Mouse (Mus musculus): ENCODE measurements around the gene Rnf5.

The Rnf5 gene

DNA sequence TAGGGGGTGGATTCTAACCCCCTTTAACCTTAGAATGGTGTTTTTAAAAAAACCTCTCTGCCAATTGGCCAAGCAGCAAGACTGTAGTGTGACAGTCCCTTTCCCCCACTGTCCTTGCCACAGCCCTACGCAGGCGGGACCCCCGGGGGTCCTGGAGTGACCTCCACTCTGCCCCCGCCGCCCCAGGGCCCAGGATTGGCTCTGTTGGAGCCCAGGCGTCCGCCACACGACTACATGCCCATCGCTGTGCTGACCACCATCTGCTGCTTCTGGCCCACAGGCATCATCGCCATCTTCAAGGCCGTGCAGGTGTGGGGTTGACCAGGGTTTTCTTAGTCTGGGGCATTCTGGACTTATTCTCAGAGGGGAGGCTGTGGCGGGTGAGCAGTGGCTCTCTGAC is 28.2 kb upstream of the Rnf5 start:
- peak; percentile 55 for DNase-seq

DNA sequence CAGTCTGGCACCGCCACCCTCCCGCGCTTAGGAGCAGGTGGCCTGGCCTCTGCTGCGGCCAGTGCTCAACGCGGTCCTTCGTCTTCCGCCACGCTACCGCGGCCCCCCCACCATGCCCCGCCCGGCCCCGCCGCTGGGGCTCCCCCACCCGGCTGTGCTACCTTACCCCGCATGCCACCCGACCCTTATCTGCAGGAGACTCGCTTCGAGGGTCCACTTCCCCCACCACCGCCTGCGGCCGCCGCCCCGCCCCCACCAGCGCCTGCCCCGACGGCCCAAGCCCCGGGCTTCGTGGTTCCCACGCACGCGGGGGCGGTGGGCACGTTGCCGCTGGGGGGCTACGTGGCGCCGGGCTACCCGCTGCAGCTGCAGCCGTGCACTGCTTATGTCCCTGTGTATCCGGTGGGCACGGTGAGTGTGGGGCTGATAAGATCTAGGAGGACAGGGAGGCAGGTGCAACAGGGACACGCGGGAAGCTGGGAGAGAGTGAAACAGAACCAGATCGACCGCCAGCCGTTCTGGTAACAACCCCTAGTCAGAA is 27.3 kb upstream of the Rnf5 start:
- DNase-seq = peak; percentile 82

DNA sequence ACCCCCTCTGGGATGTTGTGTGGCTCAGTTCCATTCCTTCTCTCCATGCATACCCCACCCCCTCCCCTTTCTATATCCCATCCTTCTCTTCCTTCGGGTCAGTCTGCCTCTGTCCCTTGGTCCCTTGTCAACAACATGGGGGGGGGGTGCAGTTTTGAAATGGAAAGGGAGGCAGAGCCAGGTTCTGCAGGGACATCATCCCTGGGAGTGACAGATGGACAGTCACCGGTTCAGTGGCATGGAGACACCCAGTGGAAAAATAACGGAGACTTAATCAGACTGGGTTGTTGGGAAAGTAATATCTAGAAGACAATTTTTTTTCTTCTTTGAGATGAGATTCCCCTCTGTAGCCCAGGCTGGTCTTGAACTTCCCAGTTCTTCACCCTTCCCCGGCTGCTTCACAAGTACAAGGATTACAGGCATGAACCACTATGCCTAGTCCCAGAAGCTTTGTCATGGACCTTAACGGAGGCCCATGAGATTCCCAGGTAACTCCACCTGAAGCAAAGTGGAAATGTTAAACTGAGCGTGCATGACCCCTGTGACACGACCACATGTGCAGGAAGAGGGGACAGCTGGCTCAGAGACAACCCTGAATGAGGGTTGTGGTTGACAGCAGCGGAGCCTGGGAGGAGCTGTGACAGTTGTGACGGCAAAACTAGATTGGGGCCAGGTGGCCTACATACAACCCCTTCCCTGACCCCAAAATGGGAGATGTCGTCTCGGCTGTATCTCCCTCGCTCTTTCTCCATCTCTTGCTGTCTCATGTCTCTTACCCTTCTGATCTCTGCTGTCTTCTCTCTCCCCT is 26.5 kb upstream of the Rnf5 start:
- peak; percentile 80 for DNase-seq

DNA sequence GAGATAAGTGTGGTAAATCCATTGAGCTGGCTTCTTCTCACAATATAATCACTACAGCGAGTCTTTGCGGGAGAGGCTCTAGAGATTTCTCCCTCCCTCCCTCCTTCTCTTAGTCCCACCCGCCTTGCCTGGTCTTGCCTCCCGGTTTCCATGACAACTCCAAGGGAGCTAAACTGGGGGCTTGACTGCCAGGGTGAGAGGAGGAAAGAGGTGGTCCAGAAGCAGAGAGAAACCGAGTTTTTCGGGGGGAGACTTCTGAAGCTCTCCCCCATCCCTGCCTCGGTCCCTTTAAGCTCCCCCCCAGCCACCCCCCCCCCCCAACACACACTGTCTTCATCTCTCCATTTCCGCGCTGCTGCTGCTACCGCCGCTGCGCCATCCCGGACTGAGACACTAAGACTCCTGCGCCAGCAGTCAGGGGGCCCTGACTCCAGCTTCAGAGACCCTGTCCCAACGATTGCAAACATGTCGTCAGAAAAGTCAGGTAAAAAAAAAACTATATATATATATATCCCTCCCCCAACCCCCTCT is 25.8 kb upstream of the Rnf5 start, which contains the start of gene Prrt1:
Gene Prrt1 (plus strand): TSS at position 313 of the 531 bp plus-strand sequence.
- peak; percentile 72 for DNase-seq

DNA sequence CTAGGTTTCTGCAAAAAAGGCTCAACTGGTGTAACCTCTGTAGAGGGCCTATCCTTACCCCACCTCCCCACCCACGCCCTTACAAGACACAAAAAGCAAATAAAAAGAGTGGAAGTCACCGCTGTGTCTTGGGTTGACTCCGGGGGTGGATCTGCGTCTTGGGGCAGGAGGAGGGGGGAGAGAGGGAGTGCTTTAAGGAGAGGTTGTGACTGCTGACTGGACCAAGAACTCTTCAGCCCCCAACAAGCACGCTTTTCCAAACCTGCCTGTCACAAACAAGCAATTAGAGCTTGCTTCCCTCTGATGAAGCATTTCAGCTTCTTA is 25.1 kb upstream of the Rnf5 start:
- peak; percentile 50 for DNase-seq

DNA sequence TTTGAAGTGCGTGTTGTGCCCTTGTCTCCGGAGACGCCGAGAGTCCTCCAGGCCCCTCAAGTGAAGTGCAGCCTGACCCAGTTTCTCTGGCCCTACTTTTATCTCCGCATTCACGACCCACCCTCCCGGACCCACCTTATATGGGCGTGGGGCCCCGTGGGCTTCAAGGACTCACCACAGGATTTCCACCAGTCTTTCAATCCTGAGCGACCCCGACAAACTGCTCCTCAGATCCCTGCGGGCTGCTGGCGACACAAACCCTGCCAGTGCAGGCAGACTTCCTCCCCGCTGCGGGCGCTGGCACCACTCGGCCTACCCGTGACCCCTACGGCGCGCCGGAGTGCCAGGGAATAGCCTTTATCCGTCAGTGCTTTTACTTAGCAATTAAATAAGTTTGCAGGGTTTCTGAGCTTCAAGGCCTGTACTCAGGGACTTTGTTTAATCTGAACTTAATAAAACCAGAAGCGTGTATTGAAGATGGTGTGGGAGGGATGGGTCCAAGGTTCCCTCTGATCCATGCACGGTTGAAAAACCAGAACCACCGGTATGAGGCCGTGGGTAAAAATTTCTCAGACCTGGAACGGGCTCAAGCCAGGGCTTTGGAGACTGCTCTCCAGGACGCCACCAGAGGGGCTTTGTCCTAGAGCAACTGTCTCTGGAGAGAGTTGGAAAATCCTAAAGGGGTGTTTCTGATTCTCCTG is 24.6 kb upstream of the Rnf5 start, which contains the start of gene Ppt2:
Gene Ppt2 (minus strand): TSS at position 568 of the 701 bp plus-strand sequence.
- peak; percentile 78 for DNase-seq

DNA sequence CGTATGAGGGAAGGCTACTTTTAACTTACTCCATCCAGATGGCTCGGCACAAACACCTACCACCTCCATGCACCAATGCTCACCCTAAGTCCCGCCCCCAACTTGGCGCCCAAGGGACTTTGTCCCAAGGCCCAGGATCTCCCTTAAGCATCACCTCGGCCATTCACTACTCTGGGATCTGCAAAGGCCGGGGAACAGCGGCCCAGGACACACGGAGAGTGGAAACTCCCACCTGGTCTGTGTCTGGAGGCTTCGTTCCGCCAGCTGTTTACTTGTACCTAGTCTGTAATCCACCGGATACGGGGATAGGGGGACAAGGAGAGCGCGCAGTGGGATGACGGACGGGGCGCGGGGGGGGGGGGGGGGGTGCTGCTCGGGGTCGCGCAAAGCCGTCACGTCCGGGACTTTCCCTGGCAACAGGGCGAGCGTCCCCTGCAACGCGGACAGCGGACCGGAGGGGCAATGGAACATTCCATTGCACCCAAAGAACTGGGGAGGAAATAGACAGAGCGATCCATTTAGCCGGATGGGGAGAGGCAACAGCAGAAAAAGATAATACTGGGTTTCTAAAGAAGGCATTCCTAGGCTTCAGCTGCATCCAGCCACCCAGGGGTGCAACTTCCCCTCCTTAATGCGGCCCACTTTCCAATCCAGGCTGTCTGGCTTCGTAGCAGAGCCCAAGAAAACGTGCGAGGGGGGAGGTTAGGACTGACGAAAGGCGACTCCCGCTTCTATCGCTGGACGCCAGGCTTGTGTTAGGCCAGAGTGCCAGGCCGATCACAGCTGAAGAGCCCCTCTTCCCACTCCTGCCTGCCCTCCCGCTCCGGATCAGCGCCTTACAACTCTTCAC is 23.8 kb upstream of the Rnf5 start:
- DNase-seq = peak; percentile 86

DNA sequence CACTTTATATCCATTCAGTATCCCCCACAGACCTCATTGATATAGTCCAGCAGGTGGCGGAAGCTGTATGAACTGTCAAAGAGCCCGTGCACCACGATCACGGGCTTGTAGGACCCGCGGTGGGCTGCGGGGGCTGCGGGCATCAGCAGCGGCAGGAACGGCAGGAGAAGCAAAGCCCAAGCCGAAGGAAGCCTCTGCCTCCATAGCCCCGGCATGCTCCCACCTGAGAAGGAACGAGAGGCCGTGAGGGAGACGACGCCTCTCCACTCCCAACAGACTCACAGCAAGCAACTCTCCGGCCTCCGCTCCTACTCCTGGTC is 23.2 kb upstream of the Rnf5 start:
- peak; percentile 68 for DNase-seq

DNA sequence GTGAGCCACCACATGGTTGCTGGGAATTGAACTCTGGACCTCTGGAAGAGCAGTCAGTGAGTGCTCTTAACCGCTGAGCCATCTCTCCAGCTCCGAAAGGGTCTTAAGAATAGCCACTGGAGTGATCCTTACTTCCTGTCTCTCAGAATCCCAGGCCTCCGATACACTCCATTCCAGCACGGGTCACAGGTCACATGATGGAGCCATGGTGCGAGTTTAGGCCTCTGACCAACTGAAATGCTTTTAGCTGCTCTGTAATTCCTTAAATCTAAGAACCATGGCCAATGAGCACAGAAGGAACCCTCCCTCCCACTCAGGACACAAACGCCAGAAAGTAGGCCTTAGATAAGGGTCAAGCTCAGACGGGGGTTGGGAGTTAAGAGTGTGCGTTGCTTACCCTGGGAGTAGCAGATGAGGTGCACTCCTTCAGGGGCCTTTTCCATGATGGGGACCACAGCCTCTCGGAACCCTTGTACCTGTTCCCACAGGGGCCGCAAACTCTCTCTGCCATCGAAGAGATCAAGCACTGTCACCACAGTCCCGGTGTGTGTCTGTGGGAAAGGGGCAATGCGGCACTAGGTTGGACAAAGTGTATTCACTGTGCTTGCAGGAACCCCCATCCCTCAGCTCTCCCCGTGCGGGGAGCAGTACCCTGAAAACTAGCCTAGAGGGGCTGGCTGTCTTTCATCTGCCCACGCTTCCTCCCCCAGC is 22.7 kb upstream of the Rnf5 start:
- no peak for DNase-seq

DNA sequence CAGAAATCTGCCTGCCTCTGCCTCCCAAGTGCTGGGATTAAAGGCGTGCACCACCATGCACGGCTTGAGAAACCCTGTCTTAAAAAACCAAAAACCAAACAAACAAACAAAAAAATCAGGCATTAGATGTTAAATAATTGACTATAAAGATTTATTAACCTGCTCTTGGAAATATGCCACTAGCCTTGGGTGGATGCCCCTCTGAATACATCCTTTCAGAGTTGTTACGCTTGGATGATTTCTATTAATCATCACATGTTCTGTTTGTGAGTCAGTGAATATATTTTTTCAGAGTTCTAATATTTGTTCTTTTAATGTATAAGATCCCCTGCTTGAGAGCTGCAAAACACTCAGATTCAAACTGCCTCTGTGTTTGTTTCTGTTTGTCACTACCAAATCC is 21.5 kb upstream of the Rnf5 start:
- no peak for DNase-seq

DNA sequence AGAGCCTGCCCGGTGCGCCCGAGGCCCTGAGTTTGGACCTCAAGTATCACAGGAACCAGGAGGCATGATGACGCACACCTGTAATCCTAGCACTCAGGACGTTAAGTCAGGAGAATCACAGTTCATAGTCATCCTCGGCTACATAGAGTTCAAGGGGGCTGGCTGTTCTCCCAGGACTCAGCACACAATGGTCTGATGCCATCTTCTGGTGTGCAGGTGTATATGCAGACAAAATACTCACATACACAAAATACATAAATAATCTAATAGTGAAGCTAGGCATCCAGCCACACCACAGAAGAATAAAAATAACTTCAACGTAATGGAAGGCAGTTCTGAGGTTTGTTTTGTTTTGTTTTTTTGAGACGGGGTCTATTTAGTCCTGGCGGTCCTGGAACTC is 19.7 kb upstream of the Rnf5 start:
- DNase-seq = no peak

DNA sequence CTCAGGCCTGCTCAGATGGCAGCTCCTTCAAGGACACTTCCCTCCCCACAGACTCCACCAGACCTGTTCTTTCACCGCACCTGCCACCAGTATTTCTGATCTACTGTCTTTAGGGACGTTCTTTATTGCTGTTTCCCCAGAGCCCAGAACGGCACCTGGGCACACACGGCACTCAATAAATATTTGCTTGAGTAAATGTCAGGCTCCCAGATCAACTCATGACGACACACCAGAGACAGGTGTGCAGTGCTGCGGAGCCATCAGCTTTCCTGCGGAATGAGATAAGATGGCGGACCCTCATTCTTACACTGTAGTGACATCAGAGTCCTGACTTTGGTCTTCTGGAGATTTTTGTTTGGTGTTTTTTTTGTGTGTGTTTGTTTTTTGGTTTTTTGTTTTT is 17.5 kb upstream of the Rnf5 start:
- DNase-seq = no peak

DNA sequence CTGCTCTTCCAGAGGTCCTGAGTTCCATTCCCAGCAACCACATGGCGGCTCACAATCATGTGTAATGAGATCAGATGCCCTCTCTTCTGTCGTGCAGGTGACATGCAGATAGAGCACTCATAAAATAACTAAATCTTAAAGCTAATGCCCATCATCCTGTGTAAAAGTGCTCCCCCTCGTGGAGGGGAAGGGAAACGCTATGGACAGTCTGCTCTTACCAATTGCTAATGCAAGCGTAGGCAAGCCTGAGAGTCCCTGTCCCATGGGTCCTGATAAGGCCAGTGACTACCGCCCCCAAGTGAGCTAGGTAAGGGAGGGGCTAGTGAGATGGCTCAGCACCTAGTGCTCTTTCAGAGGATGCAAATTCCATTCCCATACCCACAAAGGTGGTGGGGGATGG is 15.5 kb upstream of the Rnf5 start:
- DNase-seq = peak; percentile 86

DNA sequence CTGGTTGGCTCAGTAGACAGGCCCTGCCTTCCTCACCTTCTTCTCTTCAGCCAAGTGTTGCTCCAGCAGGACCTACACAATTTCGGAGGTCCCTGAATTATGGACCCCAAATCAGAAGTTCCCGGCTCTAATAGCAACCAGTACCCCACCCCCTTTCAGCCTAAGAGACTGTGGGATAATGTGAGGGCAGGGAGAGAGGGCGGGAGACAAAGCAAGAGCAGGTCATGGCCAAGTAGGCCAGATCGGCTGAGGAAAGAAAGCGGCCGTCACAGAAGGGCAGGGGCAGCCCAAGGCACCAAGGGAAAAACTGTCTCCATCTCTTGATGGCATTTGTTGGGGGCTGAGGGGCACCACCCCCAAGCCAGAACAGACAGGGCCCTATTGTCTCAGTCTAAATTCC is 12.4 kb upstream of the Rnf5 start, which contains the start of gene Egfl8:
Gene Egfl8 (minus strand): TSS at position 101 of the 400 bp plus-strand sequence.
- DNase-seq = no peak

DNA sequence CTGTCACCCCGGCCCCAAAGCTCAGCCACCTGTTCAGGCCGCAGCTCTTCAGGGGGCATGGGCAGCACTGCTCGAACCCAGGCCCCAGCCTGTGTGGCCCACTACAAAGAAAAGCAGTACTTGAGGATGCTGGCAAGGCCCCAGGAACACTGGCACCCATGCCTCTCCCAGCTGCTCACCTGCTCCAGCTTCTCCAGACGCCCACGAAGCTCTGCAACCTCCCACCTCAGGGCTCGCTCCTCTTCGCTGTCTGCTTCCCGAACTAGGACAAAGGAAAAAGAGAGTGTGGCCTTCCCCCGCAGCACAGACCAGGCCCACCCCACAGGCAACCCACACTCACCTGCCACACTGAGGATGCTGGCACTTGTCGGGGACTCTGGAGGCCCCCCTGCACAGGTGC is 10.3 kb upstream of the Rnf5 start:
- no peak for DNase-seq

DNA sequence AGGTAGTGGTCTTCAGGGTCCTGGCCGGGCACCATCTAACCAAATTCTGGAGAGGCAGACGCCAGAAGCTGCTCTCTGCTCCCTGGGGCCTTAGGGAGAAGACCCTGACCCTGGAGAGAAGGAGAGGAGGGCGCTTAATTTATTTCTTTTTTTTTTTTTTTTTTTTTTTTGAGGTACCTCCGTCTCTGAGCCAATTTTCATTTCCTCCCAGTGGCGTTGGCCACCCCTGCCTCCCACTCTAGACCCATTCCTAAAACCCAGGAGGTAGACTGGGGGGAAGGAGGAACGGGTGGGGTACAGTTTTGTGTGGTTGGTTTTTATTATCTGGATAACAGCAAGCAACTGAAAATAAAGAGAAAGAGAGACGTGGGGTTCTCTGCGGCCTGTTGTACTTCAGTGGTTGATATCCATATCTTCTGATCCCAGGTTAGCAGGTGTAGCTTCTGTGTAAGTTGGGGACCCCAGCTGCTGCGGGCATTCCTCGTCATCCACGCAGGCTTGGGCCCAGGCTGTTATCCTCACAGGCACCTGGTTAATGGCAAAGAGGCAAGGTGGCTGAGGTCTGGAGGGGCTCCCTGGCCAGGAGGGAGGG is 9.7 kb upstream of the Rnf5 start:
- DNase-seq = no peak

DNA sequence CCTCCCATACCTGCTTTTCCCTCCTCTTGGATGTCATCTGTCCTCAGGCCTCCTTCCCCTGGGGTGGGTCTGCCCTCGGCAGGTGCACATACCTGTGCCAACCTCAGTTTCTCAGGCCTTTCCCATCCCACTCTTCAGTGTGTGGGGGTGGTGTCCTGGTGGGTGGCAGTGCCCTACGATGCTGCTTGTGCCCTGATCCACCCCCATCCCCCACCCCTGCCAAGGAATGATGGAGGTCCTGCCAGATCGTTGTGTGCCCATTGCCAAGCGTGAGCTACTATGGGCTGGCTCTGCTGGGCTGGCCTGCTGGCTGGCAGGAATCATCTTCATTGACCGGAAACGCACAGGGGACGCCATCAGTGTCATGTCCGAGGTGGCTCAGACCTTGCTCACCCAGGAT is 7.6 kb upstream of the Rnf5 start:
- no peak for DNase-seq

DNA sequence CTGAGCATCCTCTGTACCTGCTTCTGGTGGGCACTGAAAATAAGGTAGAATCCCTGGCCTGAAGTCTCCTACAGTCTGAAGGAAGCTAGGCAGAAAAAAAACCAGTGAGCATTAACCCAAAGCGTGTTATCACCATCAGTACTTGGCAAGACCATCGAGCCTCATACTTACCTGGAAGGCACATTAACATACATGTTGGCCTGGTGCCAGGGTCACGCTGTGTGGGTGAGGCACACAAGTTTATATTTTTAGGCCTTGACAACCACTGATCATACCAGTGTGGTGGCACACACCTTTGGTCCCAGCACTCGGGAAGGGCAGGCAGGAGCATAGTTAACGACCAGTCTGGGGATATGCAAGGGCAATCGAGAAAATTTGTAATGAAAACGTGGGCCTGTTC is 4.5 kb upstream of the Rnf5 start:
- DNase-seq = no peak

DNA sequence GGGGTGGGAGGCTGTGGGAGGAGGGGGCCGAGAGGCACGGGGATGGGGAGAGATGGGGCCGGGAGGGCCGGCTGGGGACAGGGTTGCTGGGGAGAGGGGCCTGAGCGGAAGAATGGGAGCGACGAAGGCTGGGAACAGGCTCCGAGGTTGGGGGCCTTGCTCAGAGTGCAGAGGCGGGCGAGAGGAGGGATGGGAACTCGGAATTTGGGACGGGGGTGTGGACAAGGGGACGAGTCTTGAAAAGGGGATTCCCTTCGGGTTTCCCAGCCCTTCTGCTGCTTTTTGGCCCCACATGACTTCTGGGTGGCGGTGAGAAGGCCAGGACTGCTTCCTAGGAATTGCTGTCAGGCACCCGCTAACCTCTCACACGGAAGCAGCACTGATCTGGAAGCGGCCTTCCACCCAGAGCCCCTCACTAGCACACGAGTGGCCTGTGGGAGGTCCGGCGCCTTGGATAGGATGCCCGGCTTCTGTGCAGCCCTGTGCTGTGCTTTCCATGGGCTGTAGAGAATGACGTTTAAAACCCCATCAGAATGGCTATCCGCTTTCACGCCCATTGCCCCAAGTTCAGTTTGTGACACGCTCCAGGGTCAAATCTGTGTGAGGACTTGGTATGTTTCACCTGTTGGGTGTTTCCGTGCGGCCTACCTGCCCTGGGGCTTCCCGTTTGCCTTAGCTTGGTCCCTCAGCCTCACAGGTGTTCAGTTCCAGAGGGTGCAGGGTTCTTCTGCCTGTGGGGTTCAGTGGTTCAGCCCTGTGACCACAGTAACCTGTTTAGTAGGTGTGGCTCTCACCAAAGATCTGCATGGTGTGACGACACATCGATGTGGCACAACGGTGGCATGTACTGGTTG is 2.9 kb upstream of the Rnf5 start:
- DNase-seq = no peak

DNA sequence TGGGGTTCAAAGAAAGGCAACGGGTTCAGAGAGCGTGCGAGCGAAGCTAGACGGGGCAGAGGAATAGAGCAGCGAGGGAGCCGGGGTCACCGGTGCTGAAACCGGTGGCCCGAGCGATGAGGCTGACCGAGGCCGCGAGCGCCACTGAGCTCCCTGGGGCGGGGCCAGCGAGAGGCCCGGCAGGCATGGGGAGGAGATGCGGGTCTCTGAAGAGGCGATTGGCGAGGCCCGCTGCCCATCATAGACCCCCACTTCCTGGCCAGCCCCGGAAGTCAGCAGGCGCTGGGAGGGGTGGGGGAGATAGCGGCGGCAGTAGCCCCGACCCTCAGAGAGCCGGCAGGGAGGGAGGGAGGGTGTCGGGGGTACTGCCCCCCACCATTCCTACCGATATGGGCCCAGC is 2.1 kb upstream of the Rnf5 start:
- DNase-seq = peak; percentile 96

Data from thymus, postnatal 4 days (tissue).